Mouse (Mus musculus) right cerebral cortex, adult 18-20 months (tissue): Measurements from ENCODE around the gene Amigo2.
"Not testable (repeated sequence)": the region's sequence is repeated elsewhere in the genome, so short reads cannot be mapped to it uniquely, and the experiment has no call there.

Experiments
- DNase-seq: peaks from one replicate; pipeline ENCODE4 v3.0.0; 2022; ENCODE audit warnings: mixed read lengths

Amigo2 gene

GRCm38 (mm10) chr15:97212501-97213477, 34.3 kb downstream of the Amigo2 start:
- DNase-seq = no peak

GRCm38 (mm10) chr15:97209754-97210153, 37.3 kb downstream of the Amigo2 start:
- not testable (repeated sequence) for DNase-seq

- no peak for DNase-seq
These were observed 40.6 kb downstream of the Amigo2 start for GRCm38 (mm10) chr15:97206506-97206905.

- DNase-seq = no peak
These were observed 41.3 kb downstream of the Amigo2 start for GRCm38 (mm10) chr15:97205776-97206175.

- no peak for DNase-seq
These were observed 42.2 kb downstream of the Amigo2 start for GRCm38 (mm10) chr15:97204889-97205288.

GRCm38 (mm10) chr15:97196644-97197043, 50.4 kb downstream of the Amigo2 start:
- DNase-seq = no peak

- peak; percentile 54 for DNase-seq
These were observed 51.5 kb downstream of the Amigo2 start for GRCm38 (mm10) chr15:97195628-97196027.
